Mouse (Mus musculus) adrenal gland, postnatal 14 days (tissue): ENCODE results near the gene Ect2. TPM values are rescaled to one million over a fixed set of nuclear protein-coding genes. Genes with fewer than 3 reads are reported as not detected.
A peak's percentile ranks its signal among the peaks of the same experiment; 100 is the strongest.

Source experiments
- DNase-seq: peaks from one replicate; pipeline ENCODE4 v3.0.0; 2021; ENCODE audit warnings: mixed read lengths
- total RNA-seq: library from RNA; stranded (reverse); gene quantifications from 2 replicates; pipeline ENCODE4 v1.2.3, GENCODE M21; 2021

Ect2 gene
- total RNA-seq, 1 experiment from 2014 or later = 12.6 TPM

DNA sequence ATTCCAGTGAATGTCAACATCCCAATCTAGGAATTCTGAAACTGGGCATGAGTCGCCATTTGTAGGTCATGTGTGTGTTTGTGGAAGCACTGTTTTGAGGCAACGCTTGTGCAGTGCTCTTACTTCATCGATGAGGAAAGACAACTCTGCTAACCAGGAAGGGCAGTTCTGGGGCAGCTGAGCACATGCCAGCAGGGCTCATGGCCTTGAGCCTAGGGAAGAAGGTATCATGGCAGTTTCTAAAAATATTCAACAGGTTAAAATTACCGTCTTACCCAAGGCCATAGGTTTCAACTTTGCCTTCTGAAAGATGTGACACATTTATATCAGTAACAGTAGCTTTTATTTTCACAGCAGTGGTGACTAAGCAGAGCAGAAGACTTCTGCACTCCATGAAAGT is 82.0 kb downstream of the Ect2 start:
- no peak for DNase-seq

- no peak for DNase-seq
Measured at GRCm38 (mm10) chr3:27070340-27070739, 83.3 kb downstream of the Ect2 start.

- no peak for DNase-seq
Measured at GRCm38 (mm10) chr3:27067206-27067605, 86.5 kb downstream of the Ect2 start.

GRCm38 (mm10) chr3:27064886-27065285 is 88.8 kb downstream of the Ect2 start:
- DNase-seq = no peak

DNA sequence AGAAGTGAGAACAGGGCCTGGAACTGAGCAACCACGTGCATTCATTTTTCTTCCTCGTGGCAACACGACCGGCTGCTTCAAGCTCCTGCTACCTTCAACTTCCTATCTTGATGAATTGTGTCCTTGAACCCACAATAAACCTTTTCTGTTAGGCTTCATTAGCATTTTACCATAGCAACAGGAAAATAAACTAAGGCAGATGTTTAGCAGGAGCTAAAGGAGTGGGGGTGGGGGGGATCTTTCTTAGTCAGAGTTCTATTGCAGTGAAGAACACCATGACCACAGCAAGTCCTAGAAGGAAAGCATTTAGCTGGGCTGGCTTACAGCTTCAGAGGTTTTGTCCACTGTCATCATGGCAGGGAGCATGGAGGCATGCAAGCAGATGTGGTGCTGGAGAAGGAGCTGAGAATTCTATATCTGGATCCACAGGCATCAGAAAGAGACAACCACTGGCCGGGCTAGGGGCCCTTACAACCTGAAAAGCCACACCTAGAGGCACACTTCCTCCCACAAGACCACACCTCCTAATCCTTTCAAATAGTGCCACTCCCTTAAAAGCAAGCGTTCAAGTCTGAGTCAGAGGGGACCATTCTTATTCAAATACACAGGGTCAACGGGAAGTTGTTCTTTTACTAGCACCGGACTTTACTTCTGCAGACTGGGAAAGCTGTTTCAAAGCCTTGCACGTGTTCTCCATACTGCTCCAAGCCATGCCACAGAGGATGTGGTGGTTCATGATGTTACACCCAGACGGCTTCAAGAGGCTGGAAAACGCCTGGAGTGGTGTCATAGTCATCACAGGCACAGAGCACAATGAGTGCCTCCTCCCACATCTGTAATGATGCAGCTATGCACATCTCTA is 90.0 kb downstream of the Ect2 start:
- no peak for DNase-seq

- DNase-seq = peak; percentile 58
Measured at GRCm38 (mm10) chr3:27060441-27060840, 93.2 kb downstream of the Ect2 start.

- no peak for DNase-seq
Measured at GRCm38 (mm10) chr3:27059529-27060322, 94.0 kb downstream of the Ect2 start.

GRCm38 (mm10) chr3:27055471-27055870 is 98.2 kb downstream of the Ect2 start:
- no peak for DNase-seq

- DNase-seq = peak; percentile 12
Measured at GRCm38 (mm10) chr3:27054766-27055165, 98.9 kb downstream of the Ect2 start.

Other genes with a start within 250 kb of the Ect2 start
- 87.5 and 88.1 TPM in 2 replicates for gene Nceh1, start 29.1 kb upstream of the Ect2 start, total RNA-seq
- 12.7 and 14.5 TPM in 2 replicates for gene Tnfsf10, start 163.2 kb upstream of the Ect2 start, total RNA-seq
- gene Ghsr, start 217.5 kb upstream of the Ect2 start, total RNA-seq = not detected in 2 replicates